Mouse (Mus musculus) cortical plate, adult 2 months (tissue): Measurements from ENCODE around the gene Chd1l.

Experiments used
- CTCF ChIP-seq: fragments of 200-500 bp; IDR thresholded peaks from 2 replicates; pipeline ENCODE4 v1.5.1; 2011; ENCODE audit warnings: mild to moderate bottlenecking, control low read depth, low read length; ENCODE audit not compliant: insufficient read depth; ENCODE audit errors: extremely low read depth
- POLR2A ChIP-seq: fragments of 200-500 bp; IDR thresholded peaks from 2 replicates; pipeline ENCODE4 v1.6.1; 2011; ENCODE audit warnings: mild to moderate bottlenecking, low read length, control low read depth; ENCODE audit not compliant: insufficient read depth; ENCODE audit errors: extremely low read depth

GRCm38 (mm10) chr3:97615933-97616332 lies 5.9 kb upstream of the Chd1l start:
- no peak for TF ChIP-seq CTCF
- no peak for TF ChIP-seq POLR2A
